Mouse (Mus musculus): Measurements from ENCODE around the gene A730061H03Rik. TPM values are rescaled to one million over a fixed set of nuclear protein-coding genes. Genes with fewer than 3 reads are reported as not detected.

Gene A730061H03Rik
- polyA plus RNA-seq, 1 experiment from 2014 or later = 1.9 TPM

DNA sequence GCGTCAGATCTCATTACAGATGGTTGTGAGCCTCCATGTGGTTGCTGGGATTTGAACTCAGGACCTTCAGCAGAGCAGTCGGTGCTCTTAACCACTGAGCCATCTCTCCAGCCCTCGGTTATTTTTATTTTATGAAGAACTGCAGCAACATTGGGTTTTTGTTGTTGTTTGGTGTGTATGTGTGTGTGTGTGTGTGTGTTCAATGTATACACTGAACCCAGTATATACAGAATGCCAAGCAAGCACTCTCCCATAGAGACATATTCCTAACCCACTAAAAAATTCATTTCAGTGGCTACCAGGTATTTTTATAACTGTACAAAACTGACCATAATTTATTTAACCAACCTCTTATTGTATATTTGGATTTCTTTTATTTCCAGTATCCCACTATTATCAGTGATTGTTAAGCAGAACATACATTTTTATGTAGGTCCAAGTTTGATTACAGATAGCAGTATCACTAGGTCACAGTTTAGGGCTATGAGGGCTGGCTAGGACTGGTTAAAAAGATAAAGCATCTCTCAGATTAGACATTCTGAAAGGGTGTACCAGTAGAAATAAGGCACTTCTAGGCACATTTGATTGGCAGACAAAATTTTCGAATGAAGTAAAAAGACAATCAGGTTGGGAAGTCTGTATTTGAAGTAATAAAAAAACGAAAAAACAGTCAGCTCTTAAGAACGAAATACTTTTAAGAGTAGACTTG, 1.3 kb downstream of the A730061H03Rik start:
- Histone ChIP-seq H3K9me3 (replicated peaks) (no peaks in the 10 kb centered on the region), H3K4me1 (peaks cover 74% of the 10 kb centered on the region), H3K4me2 (peak overlapping the region; percentile 90), H3K4me3 (peak overlapping the region; percentile 73), H3K27me3 (replicated peaks) (no peaks in the 10 kb centered on the region), H3K27ac (peak overlapping the region; percentile 99), H3K9ac (peak overlapping the region; percentile 92), H3K36me3 (peaks cover 22% of the 10 kb centered on the region)
- WGBS (ENCODE audit: insufficient replicate concordance) = 33% methylated on average over 6 of the region's 6 CpGs
- ATAC-seq = peak; percentile 44

DNA sequence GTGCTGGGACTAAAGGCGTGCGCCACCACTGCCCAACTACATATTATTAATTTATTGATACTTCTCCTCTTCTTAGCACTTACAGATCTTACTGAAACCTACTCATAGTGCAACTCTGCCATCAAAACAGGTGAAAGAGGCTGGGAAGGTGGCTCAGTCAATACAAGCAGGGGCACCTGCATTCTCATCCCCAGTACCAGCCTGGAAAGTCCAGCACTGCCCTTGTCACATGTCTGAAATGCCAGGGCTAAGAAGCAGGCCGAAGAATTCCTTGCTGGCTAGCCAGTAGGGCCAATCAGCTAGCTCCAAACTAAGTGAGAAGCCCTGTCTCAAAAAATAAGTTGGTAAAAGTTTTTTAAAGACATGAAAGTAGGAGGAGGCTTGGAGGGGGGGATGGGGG, 2.6 kb downstream of the A730061H03Rik start:
- Histone ChIP-seq H3K9me3 (replicated peaks) (no peaks in the 10 kb centered on the region), H3K9ac (peak overlapping the region; percentile 50; the same call in 1 of the 2 replicates), H3K36me3 (peaks cover 9% of the 10 kb centered on the region), H3K4me2 (no peak overlapping the region), H3K27me3 (replicated peaks) (no peaks in the 10 kb centered on the region), H3K4me1 (peaks cover 71% of the 10 kb centered on the region), H3K4me3 (no peak overlapping the region), H3K27ac (peak overlapping the region; percentile 99)
- no peak for ATAC-seq
- 84% methylated on average over 3 of the region's 3 CpGs for WGBS (ENCODE audit: insufficient replicate concordance)

DNA sequence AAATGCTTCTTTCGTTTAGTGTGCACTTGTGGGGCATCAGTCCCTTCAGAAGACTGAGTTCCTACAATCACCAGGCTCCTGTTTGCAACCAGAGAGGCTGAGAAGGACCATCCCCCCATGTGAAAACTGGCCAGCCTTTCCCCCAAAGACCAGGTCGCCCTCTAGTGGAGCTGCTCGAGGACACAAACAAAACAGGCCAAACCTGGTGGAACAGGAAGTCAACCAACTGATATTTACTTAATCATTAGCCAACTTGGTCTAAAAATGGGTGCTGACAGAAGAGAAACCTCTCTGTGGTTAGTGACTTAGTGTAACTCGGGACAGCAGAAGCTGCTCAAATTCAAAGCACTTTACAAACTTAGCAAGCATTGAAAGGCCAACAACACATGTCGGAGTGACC, 3.2 kb downstream of the A730061H03Rik start:
- no peak overlapping the region for H3K4me2 ChIP-seq
- 20% methylated on average over 5 of the region's 5 CpGs for WGBS (ENCODE audit: insufficient replicate concordance)
- peaks cover 65% of the 10 kb centered on the region for H3K4me1 ChIP-seq
- peak overlapping the region; percentile 99 for H3K27ac ChIP-seq
- H3K27me3 ChIP-seq (replicated peaks) = no peaks in the 10 kb centered on the region
- H3K36me3 ChIP-seq = peaks cover 3% of the 10 kb centered on the region
- no peak for ATAC-seq
- H3K4me3 ChIP-seq = no peak overlapping the region
- 0 out of 2 replicates have a peak overlapping the region, but pooled peaks have one; percentile 17 for H3K9ac ChIP-seq
- no peaks in the 10 kb centered on the region for H3K9me3 ChIP-seq (replicated peaks)

DNA sequence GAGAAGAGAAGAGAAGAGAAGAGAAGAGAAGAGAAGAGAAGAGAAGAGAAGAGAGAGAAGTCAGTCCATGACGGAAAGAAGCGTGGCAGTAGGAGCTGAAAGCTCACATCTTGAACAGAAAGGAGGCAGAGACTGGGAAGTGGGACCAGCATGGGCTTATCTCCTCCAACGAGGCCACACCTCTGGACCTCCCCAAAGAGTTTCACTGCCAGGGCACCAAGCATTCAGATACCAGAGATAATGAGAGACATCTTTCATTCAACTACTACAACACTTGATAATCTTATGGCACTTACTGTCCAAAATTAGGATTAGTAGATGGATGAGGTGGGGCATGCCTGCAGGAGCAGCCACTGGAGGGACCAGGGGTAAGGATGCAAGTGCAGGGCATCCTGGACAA, 4.4 kb downstream of the A730061H03Rik start:
- no peaks in the 10 kb centered on the region for H3K9me3 ChIP-seq (replicated peaks)
- H3K27ac ChIP-seq = no peak overlapping the region
- H3K36me3 ChIP-seq = no peaks in the 10 kb centered on the region; the same call in 1 of the 2 replicates
- WGBS (ENCODE audit: insufficient replicate concordance) = 55% methylated on average over 3 of the region's 3 CpGs
- no peak overlapping the region for H3K9ac ChIP-seq
- ATAC-seq = no peak
- H3K27me3 ChIP-seq (replicated peaks) = no peaks in the 10 kb centered on the region
- H3K4me3 ChIP-seq = no peak overlapping the region
- H3K4me2 ChIP-seq = no peak overlapping the region
- peaks cover 53% of the 10 kb centered on the region for H3K4me1 ChIP-seq

DNA sequence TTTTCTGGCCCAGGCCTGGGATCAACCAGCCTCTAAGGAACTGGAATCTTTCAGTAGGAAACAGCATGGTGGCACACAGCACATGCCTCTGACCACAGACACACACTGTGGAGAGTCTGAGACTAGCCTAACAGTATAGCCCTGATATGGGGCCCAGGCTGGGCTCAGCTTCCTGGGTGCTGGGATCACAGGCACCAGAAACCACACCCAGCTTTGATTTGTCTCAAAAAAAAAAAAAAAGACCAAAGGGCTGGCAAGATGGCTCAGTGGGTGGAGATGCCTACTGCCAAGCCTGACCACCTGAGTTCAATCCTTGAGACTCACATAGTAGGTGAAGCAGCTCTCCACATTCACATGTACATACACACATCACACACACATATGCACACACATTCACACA, 5.6 kb downstream of the A730061H03Rik start:
- no peak overlapping the region for H3K27ac ChIP-seq
- H3K9me3 ChIP-seq (replicated peaks) = no peaks in the 10 kb centered on the region
- H3K4me1 ChIP-seq = peaks cover 53% of the 10 kb centered on the region
- H3K4me3 ChIP-seq = no peak overlapping the region
- ATAC-seq = no peak
- peaks cover 11% of the 10 kb centered on the region for H3K36me3 ChIP-seq
- H3K27me3 ChIP-seq (replicated peaks) = no peaks in the 10 kb centered on the region
- no peak overlapping the region for H3K4me2 ChIP-seq
- H3K9ac ChIP-seq = no peak overlapping the region

DNA sequence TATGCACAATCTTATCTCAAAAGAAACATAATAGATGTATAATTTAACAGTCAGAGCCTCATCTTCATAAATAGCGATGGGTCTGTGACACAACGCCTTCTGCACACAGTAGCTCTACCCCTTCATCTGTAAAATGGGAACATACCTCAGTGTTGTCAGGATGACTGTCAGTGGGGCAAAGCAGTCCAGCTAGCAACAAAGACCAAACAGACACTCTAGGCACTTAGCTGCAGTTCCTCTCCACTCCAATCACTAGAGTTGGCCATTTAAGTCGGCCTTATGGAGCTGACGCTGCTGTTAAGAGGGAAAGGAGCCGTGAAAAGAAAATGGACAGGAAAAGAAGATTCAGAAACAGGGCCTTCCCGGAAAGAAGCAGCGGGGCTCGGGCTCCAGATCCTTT, 8.4 kb downstream of the A730061H03Rik start:
- no peaks in the 10 kb centered on the region for H3K27me3 ChIP-seq (replicated peaks)
- H3K4me3 ChIP-seq = no peak overlapping the region
- no peak overlapping the region for H3K9ac ChIP-seq
- peaks cover 40% of the 10 kb centered on the region for H3K36me3 ChIP-seq
- H3K4me1 ChIP-seq = peaks cover 30% of the 10 kb centered on the region
- H3K9me3 ChIP-seq (replicated peaks) = no peaks in the 10 kb centered on the region
- no peak overlapping the region for H3K27ac ChIP-seq
- 86% methylated on average over 8 of the region's 8 CpGs for WGBS (ENCODE audit: insufficient replicate concordance)
- no peak for ATAC-seq
- no peak overlapping the region for H3K4me2 ChIP-seq

DNA sequence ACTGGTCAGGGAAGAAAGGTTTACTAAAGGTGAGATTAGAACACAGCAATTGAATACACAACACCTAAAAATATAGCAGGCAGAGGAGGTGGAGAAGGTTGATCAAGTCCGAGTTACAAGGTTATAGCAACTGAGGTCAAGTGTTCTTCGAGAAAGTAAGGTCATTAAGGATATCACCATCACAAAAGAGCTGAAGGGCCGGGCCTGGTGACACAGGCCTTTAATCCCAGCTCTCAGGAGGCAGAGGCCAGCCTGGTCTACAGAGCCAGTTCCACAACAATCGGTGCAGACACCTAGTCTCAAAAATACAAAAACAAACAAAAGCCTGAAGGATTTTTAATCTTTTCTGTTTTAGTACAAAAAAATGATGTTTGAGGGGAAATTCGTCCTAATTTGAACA, 8.9 kb downstream of the A730061H03Rik start:
- no peak overlapping the region for H3K27ac ChIP-seq
- H3K36me3 ChIP-seq = peaks cover 44% of the 10 kb centered on the region
- H3K4me3 ChIP-seq = no peak overlapping the region
- peaks cover 25% of the 10 kb centered on the region for H3K4me1 ChIP-seq
- H3K27me3 ChIP-seq (replicated peaks) = no peaks in the 10 kb centered on the region
- H3K4me2 ChIP-seq = no peak overlapping the region
- no peak for ATAC-seq
- no peaks in the 10 kb centered on the region for H3K9me3 ChIP-seq (replicated peaks)
- 74% methylated on average over 5 of the region's 5 CpGs for WGBS (ENCODE audit: insufficient replicate concordance)
- H3K9ac ChIP-seq = no peak overlapping the region

DNA sequence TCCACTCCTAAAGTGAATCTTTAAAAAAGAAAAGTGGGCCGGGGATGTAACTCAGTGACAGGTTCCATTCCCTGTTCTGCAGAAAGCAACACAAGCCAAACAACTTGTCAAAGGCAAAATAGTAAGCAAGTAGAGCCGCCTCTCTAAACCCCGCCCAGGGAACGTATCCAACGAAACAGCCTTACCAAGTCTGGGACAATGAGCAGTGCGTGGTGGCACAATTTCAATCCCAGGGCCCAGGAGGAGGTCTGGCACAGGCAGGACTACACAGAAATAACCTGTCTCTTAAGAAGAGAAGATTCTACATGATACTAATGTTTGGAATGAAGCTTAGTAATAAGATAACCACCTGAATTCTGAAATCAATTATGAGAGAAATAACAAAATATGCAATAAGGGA, 10.0 kb downstream of the A730061H03Rik start:
- WGBS (ENCODE audit: insufficient replicate concordance) = 84% methylated on average over 6 of the region's 6 CpGs
- H3K9me3 ChIP-seq (replicated peaks) = no peaks in the 10 kb centered on the region
- H3K27me3 ChIP-seq (replicated peaks) = no peaks in the 10 kb centered on the region
- no peak overlapping the region for H3K9ac ChIP-seq
- H3K4me3 ChIP-seq = no peak overlapping the region
- no peak overlapping the region for H3K27ac ChIP-seq
- no peak for ATAC-seq
- peaks cover 14% of the 10 kb centered on the region for H3K4me1 ChIP-seq
- H3K36me3 ChIP-seq = peaks cover 55% of the 10 kb centered on the region
- H3K4me2 ChIP-seq = no peak overlapping the region

DNA sequence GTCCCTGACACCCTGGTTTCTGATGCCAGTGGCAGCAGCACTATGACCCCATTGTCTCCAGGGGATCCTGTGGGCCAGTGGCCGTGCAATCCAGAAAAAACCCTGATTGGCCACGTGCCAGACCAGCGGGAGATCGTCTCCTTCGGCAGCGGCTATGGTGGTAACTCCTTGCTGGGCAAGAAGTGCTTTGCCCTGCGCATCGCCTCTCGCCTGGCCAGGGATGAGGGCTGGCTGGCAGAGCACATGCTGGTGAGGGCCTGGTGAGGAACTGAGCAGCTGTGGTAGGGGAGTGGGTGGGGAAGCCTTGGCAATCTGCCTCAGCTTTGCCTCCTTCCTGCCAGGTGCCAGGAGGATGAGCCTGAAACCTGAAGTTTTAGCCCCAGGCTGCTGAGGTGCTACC, 15.9 kb downstream of the A730061H03Rik start:
- Histone ChIP-seq H3K4me1 (peaks cover 29% of the 10 kb centered on the region), H3K27me3 (replicated peaks) (no peaks in the 10 kb centered on the region), H3K4me2 (no peak overlapping the region), H3K9ac (no peak overlapping the region), H3K9me3 (replicated peaks) (no peaks in the 10 kb centered on the region), H3K36me3 (peaks cover 71% of the 10 kb centered on the region), H3K27ac (no peak overlapping the region), H3K4me3 (no peak overlapping the region)
- WGBS (ENCODE audit: insufficient replicate concordance) = 91% methylated on average over 9 of the region's 9 CpGs
- ATAC-seq = no peak

DNA sequence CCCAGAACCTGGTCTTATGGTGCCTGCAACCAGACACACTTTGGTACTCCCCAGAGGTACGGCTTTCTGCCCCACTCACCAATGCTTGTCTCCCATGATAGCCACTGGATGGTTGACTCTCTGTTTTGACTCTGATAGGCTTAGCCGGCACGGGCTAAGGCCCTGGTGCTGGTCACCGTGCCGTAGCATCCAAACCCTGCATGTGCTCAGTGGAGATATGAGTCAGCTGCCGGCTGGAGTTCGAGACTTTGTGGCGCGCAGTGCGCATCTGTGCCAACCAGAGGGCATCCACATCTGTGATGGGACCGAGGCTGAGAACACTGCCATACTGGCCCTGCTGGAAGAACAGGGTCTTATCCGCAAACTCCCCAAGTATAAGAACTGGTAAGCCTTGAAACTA, 17.9 kb downstream of the A730061H03Rik start:
- H3K9ac ChIP-seq = 0 out of 2 replicates have a peak overlapping the region, but pooled peaks have one; percentile 87
- no peaks in the 10 kb centered on the region for H3K9me3 ChIP-seq (replicated peaks)
- no peak overlapping the region for H3K4me3 ChIP-seq
- 0 out of 2 replicates have a peak, but pooled peaks cover 4% of the 10 kb centered on the region for H3K27me3 ChIP-seq (replicated peaks)
- peak overlapping the region; percentile 7; the same call in 1 of the 2 replicates for H3K27ac ChIP-seq
- H3K36me3 ChIP-seq = peaks cover 50% of the 10 kb centered on the region
- ATAC-seq = no peak
- 87% methylated on average over 12 of the region's 12 CpGs for WGBS (ENCODE audit: insufficient replicate concordance)
- peak overlapping the region; percentile 89 for H3K4me2 ChIP-seq
- peaks cover 41% of the 10 kb centered on the region for H3K4me1 ChIP-seq

DNA sequence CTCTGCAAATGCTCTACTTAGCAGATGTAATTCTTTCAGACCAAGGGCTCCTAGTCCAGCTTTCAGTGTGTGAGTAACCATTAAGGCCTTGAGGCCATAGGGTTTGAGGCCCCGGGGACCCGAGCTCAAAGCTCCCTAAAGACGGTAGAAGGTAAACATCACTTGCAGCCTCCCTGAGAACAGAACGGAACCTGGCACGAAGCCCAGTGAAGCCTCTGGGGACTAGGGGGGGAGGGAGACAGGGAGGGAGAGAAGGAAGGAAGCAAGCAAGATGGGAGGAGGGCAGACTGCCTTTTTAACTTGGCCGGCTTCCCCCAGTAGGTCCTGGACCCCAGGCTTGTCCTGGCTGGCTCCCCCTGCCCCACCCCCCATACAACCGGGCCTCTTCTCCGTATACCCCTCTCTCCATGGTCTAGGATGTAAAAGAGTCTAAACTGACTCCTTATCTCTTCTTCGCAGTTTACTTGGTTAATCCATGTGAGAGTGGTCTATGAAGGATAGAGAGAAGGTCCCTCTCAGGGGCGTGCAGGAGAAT, 19.4 kb downstream of the A730061H03Rik start:
- Histone ChIP-seq H3K4me1 (peaks cover 51% of the 10 kb centered on the region), H3K27ac (peak overlapping the region; percentile 87), H3K27me3 (replicated peaks) (0 out of 2 replicates have a peak, but pooled peaks cover 4% of the 10 kb centered on the region), H3K9me3 (replicated peaks) (no peaks in the 10 kb centered on the region), H3K4me3 (peak overlapping the region; percentile 71), H3K4me2 (peak overlapping the region; percentile 89), H3K9ac (peak overlapping the region; percentile 87), H3K36me3 (peaks cover 37% of the 10 kb centered on the region)
- under 1% methylated on average over 10 of the region's 10 CpGs for WGBS (ENCODE audit: insufficient replicate concordance)
- peak; percentile 38 for ATAC-seq

DNA sequence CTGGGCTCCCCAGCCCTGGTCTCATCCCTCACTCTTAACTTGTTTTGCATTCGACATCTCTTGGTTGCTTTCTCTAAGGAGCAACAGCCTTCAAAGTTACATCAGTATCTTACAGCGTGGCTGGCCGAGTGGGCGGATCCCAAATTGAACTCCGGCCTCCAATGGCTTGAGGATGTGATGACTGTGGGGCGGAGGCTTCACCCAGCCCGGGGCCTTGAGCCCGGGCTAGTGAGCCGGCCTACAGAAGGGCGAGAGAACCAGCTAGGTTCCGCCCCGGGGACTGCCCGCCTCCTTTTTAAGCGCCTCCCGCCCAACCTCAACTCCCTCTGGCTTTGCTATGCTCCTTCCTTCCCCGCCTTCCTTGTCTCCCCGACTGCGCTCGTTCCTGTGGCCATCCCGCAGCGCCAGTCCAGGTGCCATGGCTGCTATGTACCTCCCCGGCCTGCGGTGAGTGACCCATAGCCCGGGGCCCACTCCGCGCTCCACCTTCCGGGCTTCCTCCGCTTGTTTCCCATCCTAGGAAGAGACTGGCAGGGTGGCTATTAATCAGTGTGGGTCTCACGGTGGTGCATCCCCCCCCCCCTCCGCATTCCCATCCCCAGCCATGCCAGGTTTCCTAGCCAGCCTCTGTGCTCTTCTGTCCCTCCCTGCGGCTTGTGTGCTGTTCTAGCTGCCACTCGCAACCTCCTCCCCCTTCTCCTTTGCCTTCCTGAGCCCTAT, 20.0 kb downstream of the A730061H03Rik start, which contains the start of gene Pck2:
Gene Pck2, plus strand, starts transcription at position 200 of the 720 bp plus-strand sequence.
- Histone ChIP-seq H3K4me2 (peak within 1 kb of the TSS; percentile 89), H3K27me3 (replicated peaks) (0 out of 2 replicates have a peak, but pooled peaks cover 4% of the 10 kb centered on the region), H3K9me3 (replicated peaks) (no peaks in the 10 kb centered on the region), H3K9ac (peak within 1 kb of the TSS; percentile 87), H3K27ac (peak within 1 kb of the TSS; percentile 87), H3K4me1 (peaks cover 51% of the 10 kb centered on the region), H3K4me3 (peak within 1 kb of the TSS; percentile 71), H3K36me3 (peaks cover 30% of the 10 kb centered on the region)
- ATAC-seq = peak; percentile 98
- WGBS (ENCODE audit: insufficient replicate concordance) = under 1% methylated on average over 32 of the region's 32 CpGs

All from liver, embryonic 12.5 days (tissue).